Mouse (Mus musculus): ENCODE results near the gene D230025D16Rik.
"Not testable (repeated sequence)": the region's sequence is repeated elsewhere in the genome, so short reads cannot be mapped to it uniquely, and the experiment has no call there.

Gene D230025D16Rik

GRCm38 (mm10) chr8:105291802-105292201 lies 66.9 kb downstream of the D230025D16Rik start:
- DNase-seq (ENCODE audit: low read depth, low spot score): not testable (repeated sequence)

DNA sequence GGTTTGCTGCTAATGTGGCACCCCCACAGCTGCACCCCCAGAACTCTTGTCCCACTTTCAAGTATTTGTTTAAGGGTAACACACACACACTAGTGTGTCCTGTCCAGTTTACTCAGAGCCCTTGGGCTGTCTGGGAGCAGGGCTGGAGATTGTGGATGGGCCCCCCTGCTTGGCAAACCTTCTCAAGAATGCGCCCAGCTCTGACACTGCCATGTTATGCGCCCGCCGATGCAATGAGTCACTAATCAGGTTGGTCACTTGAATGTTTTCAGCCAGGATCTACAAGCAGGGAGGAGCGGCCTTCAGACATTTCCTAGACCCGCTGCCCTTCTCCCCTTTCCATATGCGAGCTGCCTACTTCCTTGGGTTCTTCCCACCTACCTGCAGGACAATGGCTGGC lies 67.5 kb downstream of the D230025D16Rik start:
- no peak for DNase-seq (ENCODE audit: low read depth, low spot score)

DNA sequence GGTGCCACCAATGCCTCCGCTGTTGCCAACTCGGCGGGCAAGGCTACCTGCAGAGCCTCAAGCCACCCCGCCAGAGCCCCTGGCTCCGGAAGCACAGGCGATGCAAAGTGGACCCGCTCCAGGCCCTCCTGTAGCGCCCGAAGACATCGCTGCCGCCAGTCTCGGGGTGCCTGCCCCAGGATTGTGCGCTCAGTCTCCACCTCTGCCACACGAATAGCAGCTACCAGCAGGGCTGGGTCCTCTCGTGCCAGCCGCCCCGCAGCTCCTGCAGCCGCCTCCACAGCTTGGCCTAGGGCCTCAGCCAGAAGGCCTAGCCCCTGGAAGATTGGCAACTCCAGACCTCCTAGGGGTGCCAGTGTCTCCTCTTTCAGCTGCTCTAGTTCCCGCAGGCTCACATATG lies 68.5 kb downstream of the D230025D16Rik start:
- DNase-seq (ENCODE audit: low read depth, low spot score): no peak

- no peak for DNase-seq (ENCODE audit: low read depth, low spot score)
These were observed 69.8 kb downstream of the D230025D16Rik start for GRCm38 (mm10) chr8:105294776-105295175.

- DNase-seq (ENCODE audit: low read depth, low spot score): no peak
These were observed 70.3 kb downstream of the D230025D16Rik start for GRCm38 (mm10) chr8:105295256-105295655.

GRCm38 (mm10) chr8:105295895-105296573 lies 71.1 kb downstream of the D230025D16Rik start, which contains the start of gene Exoc3l:
TSS of gene Exoc3l (minus strand) at chr8:105296101.
- DNase-seq (ENCODE audit: low read depth, low spot score): no peak

- peak; percentile 90 for DNase-seq (ENCODE audit: low read depth, low spot score)
These were observed 72.7 kb downstream of the D230025D16Rik start, which contains the start of gene E2f4 for GRCm38 (mm10) chr8:105297511-105298192. TSS of gene E2f4 (plus strand) at chr8:105297663.

- no peak for DNase-seq (ENCODE audit: low read depth, low spot score)
These were observed 73.7 kb downstream of the D230025D16Rik start for GRCm38 (mm10) chr8:105298351-105299252.

- no peak for DNase-seq (ENCODE audit: low read depth, low spot score)
These were observed 75.0 kb downstream of the D230025D16Rik start for GRCm38 (mm10) chr8:105299962-105300361.
